8 mouse cellular contexts compared by ENCODE assay signal in genomic region chr11:97176851-97177250, GRCm38 (mm10). TPM values are rescaled to one million over a fixed set of nuclear protein-coding genes. Genes with fewer than 3 reads are reported as not detected.
DNase-seq lines count a peak whose midpoint lies in the region; ATAC-seq and TF ChIP-seq lines count a peak whose summit lies in the region.

No protein-coding gene starts in this region.

- peaks cover 1% of the 10 kb centered on the region; the same call in 1 of the 2 replicates for H3K4me1 ChIP-seq in liver, adult 2 months (ENCODE audit: control insufficient read depth, insufficient read depth, low read length)
- no peaks in the 10 kb centered on the region for H3K4me1 ChIP-seq in embryonic facial prominence, embryonic 14.5 days (ENCODE audit: control insufficient read depth, insufficient read depth, low read length)
- no peaks in the 10 kb centered on the region for H3K4me1 ChIP-seq in lung, postnatal 0 days (ENCODE audit: insufficient read depth, low read depth, low read length)

- H3K9me3 ChIP-seq in embryonic facial prominence, embryonic 14.5 days (ENCODE audit: control insufficient read depth, low read length) = no peaks in the 10 kb centered on the region
- H3K9me3 ChIP-seq in lung, postnatal 0 days (ENCODE audit: low read length) = no peaks in the 10 kb centered on the region

- no peak overlapping the region for H3K9ac ChIP-seq in liver, adult 2 months (ENCODE audit: low read depth, low read length)
- H3K9ac ChIP-seq in embryonic facial prominence, embryonic 14.5 days (ENCODE audit: low read depth, low read length) = no peak overlapping the region
- H3K9ac ChIP-seq in lung, postnatal 0 days (replicated peaks; ENCODE audit: low read depth) = no peak overlapping the region

- TF ChIP-seq POLR2A in liver, adult 2 months (IDR thresholded peaks at IDR 0.05; ENCODE audit: extremely low read depth, insufficient read depth, low read length) = no peak

- no peak overlapping the region for H3K27ac ChIP-seq in liver, adult 2 months (replicated peaks; ENCODE audit: insufficient read depth, low read depth, low read length)
- H3K27ac ChIP-seq in embryonic facial prominence, embryonic 14.5 days (replicated peaks; ENCODE audit: low read depth, low read length) = no peak overlapping the region
- H3K27ac ChIP-seq in lung, postnatal 0 days (ENCODE audit: low read length) = no peak overlapping the region

- H3K79me2 ChIP-seq in liver, adult 2 months (ENCODE audit: control insufficient read depth, insufficient read depth, low read length) = peaks cover 8% of the 10 kb centered on the region; the same call in 1 of the 2 replicates

- ATAC-seq in embryonic facial prominence, embryonic 14.5 days (ENCODE audit: low read depth) = no peak
- peak; percentile 17; the same call in 1 of the 2 replicates for ATAC-seq in lung, postnatal 0 days

- H3K4me2 ChIP-seq in embryonic facial prominence, embryonic 14.5 days (ENCODE audit: low read depth, low read length) = no peak overlapping the region
- no peak overlapping the region for H3K4me2 ChIP-seq in lung, postnatal 0 days (replicated peaks; ENCODE audit: low read depth, low read length)

- WGBS in liver, adult 2 months = 45% methylated on average over 3 of the region's 3 CpGs
- 44% methylated on average over 3 of the region's 3 CpGs for WGBS in embryonic facial prominence, embryonic 14.5 days
- WGBS in lung, postnatal 0 days = 51% methylated on average over 3 of the region's 3 CpGs

- H3K4me3 ChIP-seq in liver, adult 2 months (ENCODE audit: insufficient read depth, low read depth, low read length) = no peak overlapping the region
- no peak overlapping the region for H3K4me3 ChIP-seq in embryonic facial prominence, embryonic 14.5 days (ENCODE audit: low read depth, low read length)
- no peak overlapping the region for H3K4me3 ChIP-seq in lung, postnatal 0 days (ENCODE audit: low read depth, low read length)

- no peaks in the 10 kb centered on the region for H3K27me3 ChIP-seq in liver, adult 2 months (ENCODE audit: control insufficient read depth, insufficient read depth, low read length)
- no peaks in the 10 kb centered on the region for H3K27me3 ChIP-seq in embryonic facial prominence, embryonic 14.5 days (replicated peaks; ENCODE audit: control insufficient read depth, insufficient read depth, low read length)
- H3K27me3 ChIP-seq in lung, postnatal 0 days (replicated peaks; ENCODE audit: insufficient read depth, low read length) = no peaks in the 10 kb centered on the region

- peak; percentile 66 for DNase-seq in embryo, embryonic 10 days (ENCODE audit: low spot score)
- DNase-seq in embryo, embryonic 9.5 days (ENCODE audit: extremely low spot score) = no peak
- DNase-seq in liver, adult 2 months (ENCODE audit: extremely low read depth, low read depth, low spot score) = peak; percentile 42
- DNase-seq in liver (no peak), NIH3T3 (ENCODE audit: low read depth) (peak; percentile 74)
- peak; percentile 71 for DNase-seq in embryonic facial prominence, embryonic 14.5 days (ENCODE audit: low spot score)
- DNase-seq in lung, postnatal 0 days (ENCODE audit: low spot score) = peak; percentile 78
- peak; percentile 50 for DNase-seq in thymus, postnatal 4 days

- H3K36me3 ChIP-seq in liver, adult 2 months (ENCODE audit: control insufficient read depth, insufficient read depth, low read length) = peaks cover 86% of the 10 kb centered on the region
- peaks cover 100% of the 10 kb centered on the region for H3K36me3 ChIP-seq in embryonic facial prominence, embryonic 14.5 days (ENCODE audit: control insufficient read depth, insufficient read depth, low read length)
- peaks cover 69% of the 10 kb centered on the region for H3K36me3 ChIP-seq in lung, postnatal 0 days (ENCODE audit: insufficient read depth, low read length)

- peak; percentile 35 for TF ChIP-seq CTCF in liver, adult 2 months (IDR thresholded peaks at IDR 0.05; ENCODE audit: low read depth, low read length)
- peak; percentile 79 for TF ChIP-seq CTCF in lung, postnatal 0 days (IDR thresholded peaks at IDR 0.05)

- no peak for TF ChIP-seq EP300 in lung, postnatal 0 days (IDR thresholded peaks at IDR 0.05)

RNA-seq across cellular contexts. Expression of gene Kpnb1, which starts 10.8 kb away (rescaled TPM):
- 40.7 and 44.6 TPM in 2 replicates for total RNA-seq in liver, adult 2 months (2014; rRNA removed)
- polyA plus RNA-seq in liver, adult 2 months (2012; rRNA removed) = 14.9 and 16.2 TPM in 2 replicates
- polyA plus RNA-seq in embryonic facial prominence, embryonic 14.5 days (2014; fragmentation: Nextera tagmentation; extraction: Ambion mirVana) = 59.8 and 66.0 TPM in 2 replicates
- polyA plus RNA-seq in lung, postnatal 0 days (2015; fragmentation: Nextera tagmentation; extraction: Ambion mirVana) = 17.0 and 20.3 TPM in 2 replicates

RNA-seq across cellular contexts. Expression of gene Tbkbp1, which starts 25.6 kb away (rescaled TPM):
- 1.0 and 1.9 TPM in 2 replicates for total RNA-seq in liver, adult 2 months (2014; rRNA removed)
- 6.1 and 6.4 TPM in 2 replicates for polyA plus RNA-seq in liver, adult 2 months (2012; rRNA removed)
- 7.6 TPM in 2 replicates for polyA plus RNA-seq in embryonic facial prominence, embryonic 14.5 days (2014; fragmentation: Nextera tagmentation; extraction: Ambion mirVana)
- polyA plus RNA-seq in lung, postnatal 0 days (2015; fragmentation: Nextera tagmentation; extraction: Ambion mirVana) = 8.1 and 8.9 TPM in 2 replicates

Comparison
In these comparisons a context has a peak if more than half of its experiments do, and no peak if none do; other contexts are left out.
1. DNase-seq: peak in embryo, embryonic 10 days (single experiment), liver, adult 2 months (single experiment), NIH3T3 (single experiment), embryonic facial prominence, embryonic 14.5 days (single experiment), lung, postnatal 0 days (single experiment) and thymus, postnatal 4 days (single experiment); none in embryo, embryonic 9.5 days (single experiment) and liver (single experiment).